Mouse (Mus musculus): ENCODE measurements around the gene Ushbp1. TPM values are rescaled to one million over a fixed set of nuclear protein-coding genes. Genes with fewer than 3 reads are reported as not detected.

Gene Ushbp1
- total and polyA plus RNA-seq, 3 experiments, result not detected

DNA sequence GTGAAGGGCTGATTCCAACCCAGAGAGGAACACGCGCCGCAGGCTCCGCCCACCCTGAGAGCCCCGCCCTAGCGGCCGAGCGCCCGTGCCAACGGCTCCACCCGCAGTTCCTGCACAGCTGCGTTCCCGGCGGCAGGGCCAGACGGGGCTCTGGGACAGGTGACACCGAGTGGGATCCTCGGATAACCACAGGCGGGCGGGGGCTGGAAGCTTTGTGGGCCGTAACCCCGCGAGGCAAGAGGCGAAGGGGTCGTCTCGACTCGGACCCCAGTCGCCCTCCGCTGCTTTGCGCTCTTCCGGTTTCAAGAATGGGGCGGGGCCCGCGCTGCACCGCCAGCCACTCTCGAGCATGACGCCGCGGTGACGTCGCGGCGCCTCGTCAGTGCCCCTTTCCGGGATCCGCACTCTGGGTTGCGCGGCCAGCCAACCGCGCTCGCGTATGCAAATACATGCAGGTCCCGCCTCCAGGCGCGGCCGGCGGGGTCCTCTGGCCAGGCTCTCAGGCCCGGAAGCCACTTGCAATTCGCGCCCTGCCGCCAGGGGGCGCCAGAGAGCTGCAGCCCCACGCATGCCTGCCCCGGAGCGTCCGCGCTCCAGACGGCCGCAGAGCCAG lies 24.3 kb downstream of the Ushbp1 start, which contains the start of gene Ocel1 (continued):
- 0 out of 2 replicates have a peak, but pooled peaks have one; percentile 39 for TF ChIP-seq POLR2AphosphoS2 (IDR thresholded peaks at IDR 0.05; ENCODE audit: low read depth, low read length)
- no peak for TF ChIP-seq ZMIZ1 (IDR thresholded peaks at IDR 0.05; ENCODE audit: low read depth, low read length)
- peak; percentile 33; the same call in 1 of the 2 replicates for TF ChIP-seq ETS1 (conservative IDR thresholded peaks at IDR 0.05; ENCODE audit: low read depth, low read length)
- TF ChIP-seq E2F4 (IDR thresholded peaks at IDR 0.05; ENCODE audit: insufficient replicate concordance, low read depth, low read length), result 0 out of 2 replicates have a peak, but pooled peaks have one; percentile 40
- TF ChIP-seq MEF2A (IDR thresholded peaks at IDR 0.05; ENCODE audit: borderline replicate concordance, low read depth, low read length), result no peak; the same call in 1 of the 2 replicates
- no peak for TF ChIP-seq UBTF (IDR thresholded peaks at IDR 0.05; ENCODE audit: low read depth, low read length)
- no peak for TF ChIP-seq ZC3H11A (IDR thresholded peaks at IDR 0.05; ENCODE audit: low read depth, low read length)
- peak; percentile 76 for TF ChIP-seq NRF1 (IDR thresholded peaks at IDR 0.05; ENCODE audit: low read depth, low read length)
- peak; percentile 69; the same call in 1 of the 2 replicates for TF ChIP-seq MAX (IDR thresholded peaks at IDR 0.05; ENCODE audit: low read length)

DNA sequence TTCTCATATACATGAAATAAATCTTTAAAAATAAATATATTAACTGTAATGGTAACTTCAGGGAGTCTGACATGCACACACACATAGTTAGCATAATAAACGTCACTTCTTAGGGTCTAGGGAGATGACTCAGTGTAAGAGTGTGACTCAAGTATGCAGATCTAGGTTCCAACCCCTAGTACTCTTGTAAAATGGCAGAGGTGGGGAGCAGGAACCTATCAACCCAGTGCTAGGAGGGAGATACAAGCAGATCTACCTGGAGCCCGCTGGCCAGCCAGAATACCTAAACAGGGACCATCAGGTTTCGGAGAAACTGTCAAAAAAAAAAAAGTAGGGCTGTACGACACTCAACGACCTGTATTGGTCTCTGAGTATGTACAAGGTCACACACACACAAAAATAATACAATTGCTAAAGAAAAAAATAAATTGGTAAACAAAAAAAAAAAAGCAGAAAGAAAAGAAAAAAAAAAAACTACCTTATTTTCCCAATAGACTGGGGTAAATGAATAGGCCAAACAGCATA lies 24.8 kb downstream of the Ushbp1 start:
- no peak for TF ChIP-seq UBTF (IDR thresholded peaks at IDR 0.05; ENCODE audit: low read depth, low read length)
- no peak for TF ChIP-seq SIN3A (IDR thresholded peaks at IDR 0.05; ENCODE audit: low read length)
- no peak for TF ChIP-seq KAT2A (IDR thresholded peaks at IDR 0.05; ENCODE audit: insufficient replicate concordance, low read length)
- peak; percentile 80 for TF ChIP-seq ZNF384 (IDR thresholded peaks at IDR 0.05; ENCODE audit: low read depth, low read length)
- TF ChIP-seq POLR2AphosphoS2 (IDR thresholded peaks at IDR 0.05; ENCODE audit: low read depth, low read length), result no peak
- Histone ChIP-seq H3K4me2 (ENCODE audit: insufficient read depth, low read depth, poor library complexity, severe bottlenecking) (peak overlapping the region; percentile 73), H3K79me2 (replicated peaks; ENCODE audit: control insufficient read depth, extremely low read depth, insufficient read depth, poor library complexity, severe bottlenecking) (no peaks in the 10 kb centered on the region), H3K27me3 (replicated peaks) (no peaks in the 10 kb centered on the region), H3K4me1 (ENCODE audit: control insufficient read depth in 1 of 2, insufficient read depth in 2 of 2) (peaks cover 18 to 54% of the 10 kb centered on the region in 2 experiments), H3K27ac (ENCODE audit: insufficient read depth, low read depth) (no peak overlapping the region), H3K36me3 (replicated peaks in 1 of 2; ENCODE audit: control insufficient read depth in 1 of 2, insufficient read depth in 1 of 2, low read length in 1 of 2) (peaks cover 26 to 56% of the 10 kb centered on the region in 2 experiments), H3K9ac (ENCODE audit: insufficient read depth, low read depth) (peak overlapping the region; percentile 58; the same call in 1 of the 2 replicates), H3K9me3 (replicated peaks; ENCODE audit: low read length) (peaks cover 5% of the 10 kb centered on the region), H3K4me3 (replicated peaks in 1 of 3; ENCODE audit: low read depth in 2 of 3, low read length in 2 of 3, poor library complexity in 1 of 3) (peak overlapping the region; percentile 40 to 69 (median 65))
- in situ Hi-C loops (cut with MboI; ENCODE audit: low pct_ligation_motif_present, low pct_unique_long_range_greater_than_20kb, low sequenced_read_pairs), result loop anchor here (5.0 kb wide), 1 partner anchor 37 kb away; the partner anchor contains the start of gene Ankle1
- dilution Hi-C loops (cut with MboI; ENCODE audit: extremely low pct_ligation_motif_present, extremely low pct_unique_long_range_greater_than_20kb, low sequenced_read_pairs), result no loop called here
- DNase-seq (ENCODE audit: extremely low read depth), result peak; percentile 68

DNA sequence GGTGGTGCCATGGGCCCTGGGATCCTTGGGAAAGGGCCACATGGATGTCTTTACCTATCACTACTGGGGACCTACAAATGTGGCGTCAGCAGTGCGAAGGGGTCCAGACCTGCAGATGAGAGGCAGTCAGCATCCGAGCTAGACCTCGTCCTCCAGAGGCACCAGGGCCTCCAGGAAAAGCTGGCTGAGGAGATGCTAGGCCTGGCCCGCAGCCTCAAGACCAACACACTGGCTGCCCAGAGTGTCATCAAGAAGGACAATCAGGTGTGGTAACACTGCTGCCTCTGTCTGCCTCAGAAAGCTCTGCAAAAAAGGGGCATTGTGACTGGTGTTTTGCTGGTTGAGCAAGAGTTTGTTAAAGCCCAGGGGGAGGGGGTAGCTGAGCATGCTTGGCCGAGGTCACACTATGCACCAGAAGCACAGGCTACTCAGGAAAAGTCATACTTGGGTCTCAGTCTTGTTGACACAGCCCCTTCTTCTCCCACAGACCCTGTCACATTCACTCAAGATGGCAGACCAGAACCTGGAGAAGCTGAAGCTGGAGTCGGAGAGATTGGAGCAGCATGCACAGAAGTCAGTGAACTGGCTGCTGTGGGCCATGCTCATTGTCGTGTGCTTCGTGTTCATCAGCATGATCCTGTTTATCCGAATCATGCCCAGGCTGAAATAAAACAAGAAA lies 26.4 kb downstream of the Ushbp1 start:
- Histone ChIP-seq H3K4me2 (ENCODE audit: insufficient read depth, low read depth, poor library complexity, severe bottlenecking) (no peak overlapping the region), H3K4me1 (ENCODE audit: control insufficient read depth in 1 of 2, insufficient read depth in 2 of 2) (peaks cover 18 to 45% of the 10 kb centered on the region in 2 experiments), H3K9me3 (replicated peaks; ENCODE audit: low read length) (no peaks in the 10 kb centered on the region), H3K4me3 (replicated peaks in 1 of 3; ENCODE audit: low read depth in 2 of 3, low read length in 2 of 3, poor library complexity in 1 of 3) (no peak overlapping the region), H3K9ac (ENCODE audit: insufficient read depth, low read depth) (no peak overlapping the region), H3K79me2 (replicated peaks; ENCODE audit: control insufficient read depth, extremely low read depth, insufficient read depth, poor library complexity, severe bottlenecking) (no peaks in the 10 kb centered on the region), H3K27ac (ENCODE audit: insufficient read depth, low read depth) (no peak overlapping the region), H3K27me3 (replicated peaks) (no peaks in the 10 kb centered on the region), H3K36me3 (replicated peaks in 1 of 2; ENCODE audit: control insufficient read depth in 1 of 2, insufficient read depth in 1 of 2, low read length in 1 of 2) (peaks cover 11 to 41% of the 10 kb centered on the region in 2 experiments)
- dilution Hi-C loops (cut with MboI; ENCODE audit: extremely low pct_ligation_motif_present, extremely low pct_unique_long_range_greater_than_20kb, low sequenced_read_pairs), result no loop called here
- in situ Hi-C loops (cut with MboI; ENCODE audit: low pct_ligation_motif_present, low pct_unique_long_range_greater_than_20kb, low sequenced_read_pairs), result no loop called here
- no peak for DNase-seq (ENCODE audit: extremely low read depth)
- TF ChIP-seq UBTF (IDR thresholded peaks at IDR 0.05; ENCODE audit: low read depth, low read length) (no peak), JUN (IDR thresholded peaks at IDR 0.05; ENCODE audit: insufficient read depth, low read depth, low read length) (no peak), MYC (IDR thresholded peaks at IDR 0.05; ENCODE audit: low read depth, low read length) (no peak), MAZ (IDR thresholded peaks at IDR 0.05; ENCODE audit: low read depth, low read length) (no peak), MAFK (IDR thresholded peaks at IDR 0.05; ENCODE audit: insufficient replicate concordance, low read length) (no peak), EP300 (IDR thresholded peaks at IDR 0.05; ENCODE audit: low read length) (no peak)

All from CH12.LX (cell line).